Mouse (Mus musculus): ENCODE measurements at regions not wholly inside any gene's neighbourhood (a gene's known extent, or its start where the extent isn't known, plus 50 kb on each side); places are given as distances from the start of the nearest gene placed in this dataset.

- peak; percentile 18 to 24 for DNase-seq (ENCODE audit: low spot score in 2 of 2)
Observed at GRCm38 (mm10) chrX:51913247-51913646, 59.3 kb downstream of the 1700080O16Rik start.

- no peak for DNase-seq (ENCODE audit: low spot score in 2 of 2)
Observed at GRCm38 (mm10) chrX:51911566-51911965, 61.0 kb downstream of the 1700080O16Rik start.

GRCm38 (mm10) chrX:51910576-51910975 is 62.0 kb downstream of the 1700080O16Rik start:
- no peak for DNase-seq (ENCODE audit: low spot score in 2 of 2)

- DNase-seq (ENCODE audit: low spot score in 2 of 2), result no peak
Observed at GRCm38 (mm10) chrX:51898445-51898844, 74.1 kb downstream of the 1700080O16Rik start.

- DNase-seq (ENCODE audit: low spot score in 2 of 2), result no peak
Observed at GRCm38 (mm10) chrX:51897059-51897458, 75.5 kb downstream of the 1700080O16Rik start.

GRCm38 (mm10) chrX:51895646-51896190 is 76.9 kb downstream of the 1700080O16Rik start:
- DNase-seq (ENCODE audit: low spot score in 2 of 2), result no peak

GRCm38 (mm10) chrX:51892716-51893115 is 79.9 kb downstream of the 1700080O16Rik start:
- no peak for DNase-seq (ENCODE audit: low spot score in 2 of 2)

- DNase-seq (ENCODE audit: low spot score in 2 of 2), result no peak
Observed at GRCm38 (mm10) chrX:51886129-51886528, 85.1 kb upstream of the Usp26 start.

All from left cerebral cortex, adult 8-10 months (tissue).